Mouse (Mus musculus) cerebellum, adult 2 months (tissue): ENCODE data around the gene Hoxc5.

Source experiments
- CTCF ChIP-seq: fragments of 200-500 bp; IDR thresholded peaks from 2 replicates; pipeline ENCODE4 v1.5.1; 2011; ENCODE audit warnings: low read depth, mild to moderate bottlenecking, control low read depth, low read length, moderate library complexity, borderline replicate concordance; ENCODE audit not compliant: insufficient read depth
- POLR2A ChIP-seq: fragments of 200-500 bp; IDR thresholded peaks from 2 replicates; pipeline ENCODE4 v1.6.1; 2011; ENCODE audit warnings: low read length, control low read depth, borderline replicate concordance; ENCODE audit not compliant: insufficient read depth

DNA sequence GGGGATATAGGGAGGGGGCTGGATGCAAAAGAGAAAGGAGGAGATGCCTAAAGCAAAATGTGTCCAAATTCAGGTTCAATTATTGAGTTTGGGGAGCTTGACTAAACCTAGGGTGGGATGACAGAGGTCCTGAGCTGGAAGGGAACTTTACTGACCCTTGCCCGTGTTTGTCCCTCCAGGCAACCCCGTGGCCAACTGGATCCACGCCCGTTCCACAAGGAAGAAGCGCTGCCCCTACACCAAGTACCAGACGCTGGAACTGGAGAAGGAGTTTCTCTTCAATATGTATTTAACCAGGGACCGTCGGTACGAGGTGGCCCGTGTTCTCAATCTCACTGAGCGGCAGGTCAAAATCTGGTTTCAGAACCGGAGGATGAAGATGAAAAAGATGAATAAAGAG is 16.5 kb downstream of the Hoxc5 start:
- TF ChIP-seq CTCF (no peak), POLR2A (no peak)
